Mouse (Mus musculus): Measurements from ENCODE around the gene Tbck. TPM values are rescaled to one million over a fixed set of nuclear protein-coding genes. Genes with fewer than 3 reads are reported as not detected.

Gene Tbck
- polyA plus RNA-seq, 1 experiment = not detected

- 65% methylated on average over 9 of the region's 9 CpGs for WGBS
- TF ChIP-seq CTCF (IDR thresholded peaks at IDR 0.05; ENCODE audit: insufficient read depth, low read depth, low read length) = no peak
- TF ChIP-seq POLR2A (IDR thresholded peaks at IDR 0.05; ENCODE audit: insufficient read depth, low read depth, low read length) = no peak
- Histone ChIP-seq H3K4me3 (ENCODE audit: insufficient read depth, low read depth, low read length) (no peak overlapping the region), H3K27ac (ENCODE audit: insufficient read depth, low read depth, low read length) (no peak overlapping the region), H3K4me1 (ENCODE audit: control insufficient read depth, insufficient read depth, low read length) (peaks cover 6% of the 10 kb centered on the region)
Observed at GRCm38 (mm10) chr3:132855458-132856212, 171.7 kb downstream of the Tbck start.

GRCm38 (mm10) chr3:132856651-132857050, 172.7 kb downstream of the Tbck start:
- no peak overlapping the region for H3K4me3 ChIP-seq (ENCODE audit: insufficient read depth, low read depth, low read length)
- TF ChIP-seq POLR2A (IDR thresholded peaks at IDR 0.05; ENCODE audit: insufficient read depth, low read depth, low read length) = no peak
- TF ChIP-seq CTCF (IDR thresholded peaks at IDR 0.05; ENCODE audit: insufficient read depth, low read depth, low read length) = no peak
- peaks cover 6% of the 10 kb centered on the region for H3K4me1 ChIP-seq (ENCODE audit: control insufficient read depth, insufficient read depth, low read length)
- 80% methylated on average over 6 of the region's 6 CpGs for WGBS
- H3K27ac ChIP-seq (ENCODE audit: insufficient read depth, low read depth, low read length) = no peak overlapping the region

- Histone ChIP-seq H3K4me1 (ENCODE audit: control insufficient read depth, insufficient read depth, low read length) (0 out of 2 replicates have a peak, but pooled peaks cover under 1% of the 10 kb centered on the region), H3K27ac (ENCODE audit: insufficient read depth, low read depth, low read length) (no peak overlapping the region), H3K4me3 (ENCODE audit: insufficient read depth, low read depth, low read length) (no peak overlapping the region)
- TF ChIP-seq CTCF (IDR thresholded peaks at IDR 0.05; ENCODE audit: insufficient read depth, low read depth, low read length) = no peak
- TF ChIP-seq POLR2A (IDR thresholded peaks at IDR 0.05; ENCODE audit: insufficient read depth, low read depth, low read length) = no peak
- 40% methylated on average over 11 of the region's 11 CpGs for WGBS
Observed at GRCm38 (mm10) chr3:132858849-132859248, 174.9 kb downstream of the Tbck start.

GRCm38 (mm10) chr3:132859573-132859972, 175.6 kb downstream of the Tbck start:
- Histone ChIP-seq H3K4me1 (ENCODE audit: control insufficient read depth, insufficient read depth, low read length) (0 out of 2 replicates have a peak, but pooled peaks cover 4% of the 10 kb centered on the region), H3K27ac (ENCODE audit: insufficient read depth, low read depth, low read length) (no peak overlapping the region), H3K4me3 (ENCODE audit: insufficient read depth, low read depth, low read length) (no peak overlapping the region)
- 73% methylated on average over 7 of the region's 7 CpGs for WGBS
- no peak for TF ChIP-seq CTCF (IDR thresholded peaks at IDR 0.05; ENCODE audit: insufficient read depth, low read depth, low read length)
- TF ChIP-seq POLR2A (IDR thresholded peaks at IDR 0.05; ENCODE audit: insufficient read depth, low read depth, low read length) = no peak

- Histone ChIP-seq H3K4me1 (ENCODE audit: control insufficient read depth, insufficient read depth, low read length) (0 out of 2 replicates have a peak, but pooled peaks cover 4% of the 10 kb centered on the region), H3K27ac (ENCODE audit: insufficient read depth, low read depth, low read length) (no peak overlapping the region), H3K4me3 (ENCODE audit: insufficient read depth, low read depth, low read length) (no peak overlapping the region)
- TF ChIP-seq CTCF (IDR thresholded peaks at IDR 0.05; ENCODE audit: insufficient read depth, low read depth, low read length) (no peak), POLR2A (IDR thresholded peaks at IDR 0.05; ENCODE audit: insufficient read depth, low read depth, low read length) (no peak)
- WGBS = 92% methylated on average over 8 of the region's 8 CpGs
Observed at GRCm38 (mm10) chr3:132860796-132861195, 176.9 kb downstream of the Tbck start.

- TF ChIP-seq CTCF (IDR thresholded peaks at IDR 0.05; ENCODE audit: insufficient read depth, low read depth, low read length) (no peak), POLR2A (IDR thresholded peaks at IDR 0.05; ENCODE audit: insufficient read depth, low read depth, low read length) (no peak)
- Histone ChIP-seq H3K27ac (ENCODE audit: insufficient read depth, low read depth, low read length) (no peak overlapping the region), H3K4me1 (ENCODE audit: control insufficient read depth, insufficient read depth, low read length) (0 out of 2 replicates have a peak, but pooled peaks cover 4% of the 10 kb centered on the region), H3K4me3 (ENCODE audit: insufficient read depth, low read depth, low read length) (no peak overlapping the region)
- WGBS = 62% methylated on average over 13 of the region's 13 CpGs
Observed at GRCm38 (mm10) chr3:132863843-132864242, 179.9 kb downstream of the Tbck start.

- Histone ChIP-seq H3K4me1 (ENCODE audit: control insufficient read depth, insufficient read depth, low read length) (0 out of 2 replicates have a peak, but pooled peaks cover 4% of the 10 kb centered on the region), H3K4me3 (ENCODE audit: insufficient read depth, low read depth, low read length) (no peak overlapping the region), H3K27ac (ENCODE audit: insufficient read depth, low read depth, low read length) (no peak overlapping the region)
- 67% methylated on average over 14 of the region's 14 CpGs for WGBS
- TF ChIP-seq CTCF (IDR thresholded peaks at IDR 0.05; ENCODE audit: insufficient read depth, low read depth, low read length) (no peak), POLR2A (IDR thresholded peaks at IDR 0.05; ENCODE audit: insufficient read depth, low read depth, low read length) (no peak)
Observed at GRCm38 (mm10) chr3:132864329-132864919, 180.5 kb downstream of the Tbck start.

GRCm38 (mm10) chr3:132864986-132865385, 181.0 kb downstream of the Tbck start:
- Histone ChIP-seq H3K4me3 (ENCODE audit: insufficient read depth, low read depth, low read length) (no peak overlapping the region), H3K4me1 (ENCODE audit: control insufficient read depth, insufficient read depth, low read length) (0 out of 2 replicates have a peak, but pooled peaks cover 4% of the 10 kb centered on the region), H3K27ac (ENCODE audit: insufficient read depth, low read depth, low read length) (no peak overlapping the region)
- no peak for TF ChIP-seq POLR2A (IDR thresholded peaks at IDR 0.05; ENCODE audit: insufficient read depth, low read depth, low read length)
- TF ChIP-seq CTCF (IDR thresholded peaks at IDR 0.05; ENCODE audit: insufficient read depth, low read depth, low read length) = no peak
- 91% methylated on average over 8 of the region's 8 CpGs for WGBS

GRCm38 (mm10) chr3:132865596-132865995, 181.7 kb downstream of the Tbck start:
- Histone ChIP-seq H3K4me1 (ENCODE audit: control insufficient read depth, insufficient read depth, low read length) (0 out of 2 replicates have a peak, but pooled peaks cover 4% of the 10 kb centered on the region), H3K27ac (ENCODE audit: insufficient read depth, low read depth, low read length) (no peak overlapping the region), H3K4me3 (ENCODE audit: insufficient read depth, low read depth, low read length) (no peak overlapping the region)
- WGBS = 96% methylated on average over 4 of the region's 4 CpGs
- TF ChIP-seq POLR2A (IDR thresholded peaks at IDR 0.05; ENCODE audit: insufficient read depth, low read depth, low read length) (no peak), CTCF (IDR thresholded peaks at IDR 0.05; ENCODE audit: insufficient read depth, low read depth, low read length) (no peak)

All from olfactory bulb, adult 2 months (tissue).